Mouse (Mus musculus) stomach, postnatal 0 days (tissue): Measurements from ENCODE around the gene Cadps2. TPM values are rescaled to one million over a fixed set of nuclear protein-coding genes. Genes with fewer than 3 reads are reported as not detected.
A peak's percentile ranks its signal among the peaks of the same experiment; 100 is the strongest.

Experiments
- ATAC-seq: fragments of 200-750 bp; cut with Nextera tagmentation; 2 replicates; pipeline ENCODE4 v1.8.0; 2017; ENCODE audit not compliant: low FRiP score, low TSS enrichment
- DNase-seq: peaks from one replicate; pipeline ENCODE4 v3.0.0-alpha.2; 2016; ENCODE audit warnings: low spot score
- H3K27ac ChIP-seq: fragments of 300-500 bp; sonication (generic); replicated peaks from 2 replicates; pipeline ENCODE4 v1.5.1; 2014; ENCODE audit warnings: mild to moderate bottlenecking, control low read depth
- H3K27me3 ChIP-seq: fragments of 300-500 bp; sonication (generic); 2 replicates; pipeline ENCODE4 v1.6.1; 2014; ENCODE audit warnings: low read length; ENCODE audit not compliant: control insufficient read depth, insufficient read depth
- H3K36me3 ChIP-seq: fragments of 300-500 bp; sonication (generic); 2 replicates; pipeline ENCODE4 v1.6.1; 2014; ENCODE audit warnings: low read length, mixed read lengths; ENCODE audit not compliant: control insufficient read depth, insufficient read depth
- H3K4me1 ChIP-seq: fragments of 300-500 bp; sonication (generic); replicated peaks from 2 replicates; pipeline ENCODE4 v1.6.1; 2014; ENCODE audit warnings: antibody characterized with exemption; ENCODE audit not compliant: control insufficient read depth, insufficient read depth
- H3K4me2 ChIP-seq: fragments of 300-500 bp; sonication (generic); replicated peaks from 2 replicates; pipeline ENCODE4 v1.6.1; 2014; ENCODE audit warnings: low read depth, mild to moderate bottlenecking, control low read depth, moderate library complexity
- H3K4me3 ChIP-seq: fragments of 300-500 bp; sonication (generic); 2 replicates; pipeline ENCODE4 v1.5.1; 2014; ENCODE audit warnings: low read depth, low read length, control low read depth
- H3K9ac ChIP-seq: fragments of 300-500 bp; sonication (generic); 2 replicates; pipeline ENCODE4 v1.6.1; 2014; ENCODE audit warnings: mild to moderate bottlenecking, low read length, control low read depth, mixed read lengths
- H3K9me3 ChIP-seq: fragments of 300-500 bp; sonication (generic); 2 replicates; pipeline ENCODE4 v1.6.1; 2016; ENCODE audit warnings: low read length; ENCODE audit not compliant: control insufficient read depth
- CTCF ChIP-seq: IDR thresholded peaks from 2 replicates; pipeline ENCODE4 v1.5.1; 2016; ENCODE audit warnings: antibody characterized with exemption, low read depth, mild to moderate bottlenecking, moderate library complexity
- EP300 ChIP-seq: optimal IDR thresholded peaks from 2 replicates; pipeline ENCODE3; 2016; ENCODE audit warnings: antibody characterized with exemption
- WGBS: fragments of 180-500 bp; shearing (Covaris S2); extraction: QIAGEN DNeasy Blood & Tissue Kit; methylation state at CpG from one replicate; pipeline ENCODE4 v1.1.7; 2014; 5-methylcytosine and 5-hydroxymethylcytosine counted together
- polyA plus RNA-seq: library from polyadenylated mRNA; unstranded; fragments of >200 nt; fragmentation: Nextera tagmentation; extraction: Ambion mirVana; gene quantifications from 2 replicates; pipeline ENCODE4 v1.2.1, GENCODE M21; 2015

Gene Cadps2
- polyA plus RNA-seq, 1 experiment from 2014 or later, result 4.8 TPM

DNA sequence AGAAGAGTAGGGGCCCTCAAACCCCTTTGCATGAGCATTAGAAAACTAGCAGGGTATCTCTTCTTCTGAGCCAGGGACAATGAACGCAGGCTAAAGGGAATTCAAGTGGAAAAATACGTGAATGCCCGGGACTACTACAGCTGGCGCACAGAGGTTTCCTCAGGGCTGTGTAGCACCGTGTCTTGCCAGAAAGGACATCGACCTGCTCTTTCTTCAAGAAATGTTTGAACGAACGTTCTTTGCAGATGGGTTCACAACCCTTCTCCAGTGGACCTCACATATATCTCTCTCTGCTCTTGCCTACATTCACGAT, 578.5 kb downstream of the Cadps2 start:
- Histone ChIP-seq H3K4me3 (no peak overlapping the region), H3K4me2 (no peak overlapping the region), H3K36me3 (no peaks in the 10 kb centered on the region), H3K4me1 (no peaks in the 10 kb centered on the region), H3K27me3 (peaks cover 5% of the 10 kb centered on the region), H3K9me3 (no peaks in the 10 kb centered on the region), H3K9ac (no peak overlapping the region), H3K27ac (no peak overlapping the region)
- TF ChIP-seq EP300 (no peak), CTCF (no peak)
- 6% methylated on average over 9 of the region's 9 CpGs for WGBS
- DNase-seq, result no peak
- ATAC-seq, result no peak

DNA sequence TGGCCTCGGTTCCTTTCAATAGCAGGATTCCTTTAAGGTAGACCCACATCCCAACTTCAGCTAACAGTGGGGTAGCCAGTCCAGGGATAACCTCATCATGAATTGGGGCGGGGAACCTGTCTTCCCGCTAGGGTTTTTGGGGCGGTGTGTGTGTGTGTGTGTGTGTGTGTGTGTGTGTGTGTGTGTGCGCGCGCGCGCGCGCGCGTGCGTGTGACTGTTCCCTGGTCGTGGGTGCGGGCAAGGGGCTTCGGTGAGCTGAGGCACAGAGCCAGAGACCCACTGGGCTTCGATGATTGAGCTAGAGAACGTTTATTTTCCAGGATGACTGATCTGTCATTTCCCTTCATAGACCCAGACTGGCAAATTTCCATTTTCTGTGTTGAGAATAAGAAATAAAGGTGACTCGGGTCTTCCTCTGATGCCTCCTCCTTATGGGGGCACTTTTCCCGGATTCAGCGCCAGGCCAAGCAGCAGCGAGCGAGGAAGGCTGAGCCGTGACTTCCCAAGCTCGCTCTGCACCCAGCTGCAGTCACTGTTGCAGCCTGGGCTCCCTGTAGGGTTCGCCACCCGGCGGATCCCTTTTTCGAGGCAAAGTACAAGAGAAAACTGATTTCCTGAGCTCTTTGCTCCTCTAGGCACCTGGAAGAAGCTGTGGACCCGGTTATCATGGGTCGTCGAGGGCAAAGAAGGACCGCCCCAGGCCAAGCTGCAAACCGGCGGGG, 579.0 kb downstream of the Cadps2 start:
- no peak overlapping the region for H3K4me3 ChIP-seq
- no peak for TF ChIP-seq EP300
- no peak for TF ChIP-seq CTCF
- WGBS, result 6% methylated on average over 36 of the region's 36 CpGs

DNA sequence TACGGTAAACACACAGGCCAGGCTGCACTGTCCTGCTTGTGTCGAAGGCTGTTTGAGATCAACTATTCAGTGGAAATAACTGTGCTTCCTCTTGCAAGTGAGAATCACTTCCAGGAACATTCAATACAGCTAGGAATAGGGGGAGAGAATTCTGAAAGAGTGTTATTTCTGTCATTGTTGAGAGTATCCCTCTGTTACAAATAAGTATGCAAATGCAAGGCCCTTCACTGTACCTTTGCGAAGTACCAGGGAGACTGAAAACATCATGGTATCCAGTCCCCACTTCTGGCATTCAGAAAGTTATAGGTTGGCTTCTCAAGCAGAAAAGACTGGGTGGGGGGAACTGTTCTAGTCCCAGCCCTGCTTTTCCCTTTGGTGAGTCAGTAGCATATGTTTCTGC, 581.2 kb downstream of the Cadps2 start:
- ATAC-seq, result no peak
- Histone ChIP-seq H3K9ac (no peak overlapping the region), H3K4me2 (no peak overlapping the region), H3K36me3 (no peaks in the 10 kb centered on the region), H3K4me1 (no peaks in the 10 kb centered on the region), H3K9me3 (no peaks in the 10 kb centered on the region), H3K27me3 (peaks cover 8% of the 10 kb centered on the region), H3K4me3 (no peak overlapping the region), H3K27ac (no peak overlapping the region)
- no peak for DNase-seq
- TF ChIP-seq EP300 (no peak), CTCF (no peak)
- 23% methylated on average over 3 of the region's 3 CpGs for WGBS

More for the DNA sequence above, 579.0 kb downstream of the Cadps2 start:
- DNase-seq (peak; percentile 25), ATAC-seq (no peak)
- Histone ChIP-seq H3K36me3 (no peaks in the 10 kb centered on the region), H3K4me1 (no peaks in the 10 kb centered on the region), H3K9me3 (no peaks in the 10 kb centered on the region), H3K27me3 (peaks cover 5% of the 10 kb centered on the region), H3K4me2 (no peak overlapping the region), H3K27ac (no peak overlapping the region), H3K9ac (no peak overlapping the region)

DNA sequence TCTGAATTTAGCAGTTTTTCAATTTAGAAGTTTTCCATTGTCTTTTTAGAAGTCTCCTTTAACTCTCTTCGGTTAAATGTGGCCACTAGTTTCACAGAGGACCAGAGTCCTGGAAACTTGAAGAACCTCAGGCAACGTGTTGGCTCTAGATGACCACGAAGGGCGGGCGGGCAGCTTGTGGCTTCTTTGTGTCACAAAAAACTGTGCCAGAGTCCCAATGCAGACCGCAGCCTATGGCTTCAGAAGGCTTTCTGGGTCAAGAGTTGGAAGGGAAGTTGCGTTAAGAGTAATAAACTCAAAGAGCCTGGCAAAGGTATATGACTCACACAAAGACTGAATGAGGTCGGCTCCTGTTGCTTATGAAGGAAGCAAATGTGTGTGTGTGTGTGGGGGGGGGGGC, 584.1 kb downstream of the Cadps2 start:
- peaks cover 12% of the 10 kb centered on the region; the same call in 1 of the 2 replicates for H3K27me3 ChIP-seq
- WGBS, result 2% methylated on average over 8 of the region's 8 CpGs
- no peaks in the 10 kb centered on the region for H3K4me1 ChIP-seq
- no peak overlapping the region for H3K9ac ChIP-seq
- TF ChIP-seq CTCF (no peak), EP300 (no peak)
- no peaks in the 10 kb centered on the region for H3K36me3 ChIP-seq
- DNase-seq (no peak), ATAC-seq (no peak)
- no peak overlapping the region for H3K27ac ChIP-seq
- no peak overlapping the region for H3K4me2 ChIP-seq
- no peaks in the 10 kb centered on the region for H3K9me3 ChIP-seq
- no peak overlapping the region for H3K4me3 ChIP-seq

DNA sequence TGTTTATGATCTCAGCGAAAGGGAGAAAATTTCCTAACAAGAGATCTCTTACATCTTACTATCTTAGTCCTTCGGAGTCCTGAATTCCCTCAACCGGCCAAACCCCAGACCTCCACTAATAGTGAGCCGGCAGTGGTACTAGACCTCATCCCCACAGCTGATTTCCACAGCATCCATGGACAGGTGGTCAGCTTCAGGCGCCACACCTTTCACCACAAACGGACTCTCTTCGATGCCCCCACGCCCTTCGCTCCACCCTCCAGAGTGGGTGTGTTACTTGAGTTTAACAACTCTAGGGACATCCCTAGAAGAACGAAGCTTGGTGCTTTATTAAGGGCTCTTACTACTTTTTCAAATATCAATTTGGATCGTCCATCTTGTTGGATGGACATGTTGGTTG, 584.6 kb downstream of the Cadps2 start:
- no peak overlapping the region for H3K27ac ChIP-seq
- TF ChIP-seq EP300, result no peak
- no peak for TF ChIP-seq CTCF
- DNase-seq (no peak), ATAC-seq (no peak)
- WGBS, result 4% methylated on average over 11 of the region's 11 CpGs
- H3K4me2 ChIP-seq, result no peak overlapping the region
- peaks cover 12% of the 10 kb centered on the region; the same call in 1 of the 2 replicates for H3K27me3 ChIP-seq
- no peaks in the 10 kb centered on the region for H3K9me3 ChIP-seq
- H3K4me1 ChIP-seq, result no peaks in the 10 kb centered on the region
- no peaks in the 10 kb centered on the region for H3K36me3 ChIP-seq
- no peak overlapping the region for H3K4me3 ChIP-seq
- H3K9ac ChIP-seq, result no peak overlapping the region
